12 mouse cellular contexts compared by ENCODE assay signal in genomic region chr14:99010224-99010919, GRCm38 (mm10). TPM values are rescaled to one million over a fixed set of nuclear protein-coding genes. Genes with fewer than 3 reads are reported as not detected.
DNase-seq lines count a peak whose midpoint lies in the region; ATAC-seq and TF ChIP-seq lines count a peak whose summit lies in the region.
"Had no signal": no experiment of that assay in that cellular context is flagged by ENCODE, and none has a peak within 500 bp of the region (broad histone marks: within the 10 kb centered on the region; RNA-seq: fewer than 3 reads in every experiment).

No protein-coding gene starts in this region.

- no peak overlapping the region for H3K9ac ChIP-seq in hindbrain, postnatal 0 days (replicated peaks; ENCODE audit: low read length)
- H3K9ac ChIP-seq in hindbrain, embryonic 16.5 days (ENCODE audit: low read depth, low read length): no peak overlapping the region
- 0 out of 2 replicates have a peak overlapping the region, but pooled peaks have one; percentile 36 for H3K9ac ChIP-seq in heart, embryonic 15.5 days
- H3K9ac ChIP-seq in kidney, postnatal 0 days (ENCODE audit: low read depth, low read length): no peak overlapping the region
- H3K9ac ChIP-seq in stomach, postnatal 0 days (ENCODE audit: low read length): no peak overlapping the region
- H3K9ac ChIP-seq: forebrain, embryonic 15.5 days; hindbrain, embryonic 15.5 days; limb, embryonic 12.5 days; neural tube, embryonic 15.5 days had no signal

- 49% methylated on average over 8 of the region's 8 CpGs for WGBS in hindbrain, postnatal 0 days
- 59% methylated on average over 8 of the region's 8 CpGs for WGBS in hindbrain, embryonic 16.5 days
- 15% methylated on average over 8 of the region's 8 CpGs for WGBS in heart, embryonic 15.5 days
- 48% methylated on average over 8 of the region's 8 CpGs for WGBS in kidney, postnatal 0 days
- 47% methylated on average over 8 of the region's 8 CpGs for WGBS in stomach, postnatal 0 days

- no peak overlapping the region for H3K4me3 ChIP-seq in hindbrain, postnatal 0 days (ENCODE audit: low read length)
- H3K4me3 ChIP-seq in hindbrain, embryonic 16.5 days (ENCODE audit: low read length): no peak overlapping the region
- no peak overlapping the region for H3K4me3 ChIP-seq in heart, embryonic 15.5 days
- H3K4me3 ChIP-seq in kidney, postnatal 0 days (replicated peaks; ENCODE audit: low read depth, low read length): no peak overlapping the region
- H3K4me3 ChIP-seq in stomach, postnatal 0 days (ENCODE audit: low read depth, low read length): no peak overlapping the region
- H3K4me3 ChIP-seq: forebrain, embryonic 15.5 days; hindbrain, embryonic 15.5 days; limb, embryonic 12.5 days; neural tube, embryonic 15.5 days had no signal

- no peak for DNase-seq in hindbrain, postnatal 0 days (ENCODE audit: low spot score)
- peak; percentile 34 for DNase-seq in kidney, postnatal 0 days (ENCODE audit: low spot score)
- no peak for DNase-seq in thymus, postnatal 25 days
- no peak for DNase-seq in stomach, postnatal 0 days (ENCODE audit: low spot score)

- no peaks in the 10 kb centered on the region for H3K4me1 ChIP-seq in hindbrain, postnatal 0 days (ENCODE audit: insufficient read depth, low read length)
- no peaks in the 10 kb centered on the region for H3K4me1 ChIP-seq in hindbrain, embryonic 16.5 days (ENCODE audit: control insufficient read depth, insufficient read depth, low read depth, low read length)
- H3K4me1 ChIP-seq in heart, embryonic 15.5 days (replicated peaks): peaks cover 9% of the 10 kb centered on the region
- H3K4me1 ChIP-seq in kidney, postnatal 0 days (replicated peaks; ENCODE audit: insufficient read depth, low read length): no peaks in the 10 kb centered on the region
- H3K4me1 ChIP-seq in stomach, postnatal 0 days (replicated peaks; ENCODE audit: control insufficient read depth, insufficient read depth): no peaks in the 10 kb centered on the region
- H3K4me1 ChIP-seq: forebrain, embryonic 15.5 days; hindbrain, embryonic 15.5 days; limb, embryonic 12.5 days; neural tube, embryonic 15.5 days had no signal

- TF ChIP-seq CTCF in hindbrain, postnatal 0 days (IDR thresholded peaks at IDR 0.05; ENCODE audit: low read depth): no peak
- TF ChIP-seq CTCF in kidney, postnatal 0 days (IDR thresholded peaks at IDR 0.05; ENCODE audit: low read depth): no peak
- TF ChIP-seq CTCF in stomach, postnatal 0 days (IDR thresholded peaks at IDR 0.05; ENCODE audit: low read depth): no peak

- no peaks in the 10 kb centered on the region for H3K36me3 ChIP-seq in hindbrain, postnatal 0 days (ENCODE audit: insufficient read depth, low read length)
- H3K36me3 ChIP-seq in hindbrain, embryonic 16.5 days (ENCODE audit: control insufficient read depth, insufficient read depth, low read length): no peaks in the 10 kb centered on the region
- no peaks in the 10 kb centered on the region for H3K36me3 ChIP-seq in heart, embryonic 15.5 days
- no peaks in the 10 kb centered on the region for H3K36me3 ChIP-seq in kidney, postnatal 0 days (ENCODE audit: insufficient read depth, low read length)
- H3K36me3 ChIP-seq in stomach, postnatal 0 days (ENCODE audit: control insufficient read depth, insufficient read depth, low read length): no peaks in the 10 kb centered on the region
- H3K36me3 ChIP-seq: forebrain, embryonic 15.5 days; hindbrain, embryonic 15.5 days; limb, embryonic 12.5 days; neural tube, embryonic 15.5 days had no signal

- H3K9me3 ChIP-seq in hindbrain, postnatal 0 days (ENCODE audit: low read length): no peaks in the 10 kb centered on the region
- H3K9me3 ChIP-seq in hindbrain, embryonic 16.5 days (ENCODE audit: control insufficient read depth, low read length): no peaks in the 10 kb centered on the region
- H3K9me3 ChIP-seq in heart, embryonic 15.5 days (replicated peaks): no peaks in the 10 kb centered on the region
- no peaks in the 10 kb centered on the region for H3K9me3 ChIP-seq in kidney, postnatal 0 days (replicated peaks; ENCODE audit: low read length)
- no peaks in the 10 kb centered on the region for H3K9me3 ChIP-seq in stomach, postnatal 0 days (ENCODE audit: control insufficient read depth, low read length)
- H3K9me3 ChIP-seq: forebrain, embryonic 15.5 days; hindbrain, embryonic 15.5 days; limb, embryonic 12.5 days; neural tube, embryonic 15.5 days had no signal

- H3K4me2 ChIP-seq in hindbrain, postnatal 0 days (ENCODE audit: low read depth, low read length): no peak overlapping the region
- H3K4me2 ChIP-seq in hindbrain, embryonic 16.5 days (ENCODE audit: low read length): no peak overlapping the region
- peak overlapping the region; percentile 34 for H3K4me2 ChIP-seq in heart, embryonic 15.5 days
- H3K4me2 ChIP-seq in kidney, postnatal 0 days (ENCODE audit: low read length): 0 out of 2 replicates have a peak overlapping the region, but pooled peaks have one; percentile 1
- no peak overlapping the region for H3K4me2 ChIP-seq in stomach, postnatal 0 days (replicated peaks; ENCODE audit: low read depth)
- H3K4me2 ChIP-seq: forebrain, embryonic 15.5 days; hindbrain, embryonic 15.5 days; limb, embryonic 12.5 days; neural tube, embryonic 15.5 days had no signal

- peak overlapping the region; percentile 52 for H3K27ac ChIP-seq in hindbrain, postnatal 0 days
- H3K27ac ChIP-seq in hindbrain, embryonic 16.5 days (ENCODE audit: low read depth, low read length): no peak overlapping the region
- H3K27ac ChIP-seq in heart, embryonic 15.5 days: peak overlapping the region; percentile 97
- peak overlapping the region; percentile 37; the same call in 1 of the 2 replicates for H3K27ac ChIP-seq in kidney, postnatal 0 days
- H3K27ac ChIP-seq in stomach, postnatal 0 days (replicated peaks): no peak overlapping the region
- H3K27ac ChIP-seq: forebrain, embryonic 15.5 days; hindbrain, embryonic 15.5 days; limb, embryonic 12.5 days; neural tube, embryonic 15.5 days had no signal

- no peak for TF ChIP-seq EP300 in stomach, postnatal 0 days (optimal IDR thresholded peaks at IDR 0.05)

- no peaks in the 10 kb centered on the region for H3K27me3 ChIP-seq in hindbrain, postnatal 0 days (ENCODE audit: insufficient read depth, low read length)
- H3K27me3 ChIP-seq in hindbrain, embryonic 16.5 days (replicated peaks; ENCODE audit: control insufficient read depth, insufficient read depth, low read length): no peaks in the 10 kb centered on the region
- H3K27me3 ChIP-seq in heart, embryonic 15.5 days: no peaks in the 10 kb centered on the region
- H3K27me3 ChIP-seq in kidney, postnatal 0 days (ENCODE audit: insufficient read depth, low read length): no peaks in the 10 kb centered on the region
- no peaks in the 10 kb centered on the region for H3K27me3 ChIP-seq in stomach, postnatal 0 days (ENCODE audit: control insufficient read depth, insufficient read depth, low read length)
- H3K27me3 ChIP-seq: forebrain, embryonic 15.5 days; hindbrain, embryonic 15.5 days; limb, embryonic 12.5 days; neural tube, embryonic 15.5 days had no signal

- no peak for ATAC-seq in hindbrain, postnatal 0 days
- ATAC-seq in hindbrain, embryonic 16.5 days: no peak
- peak; percentile 72 for ATAC-seq in granulocyte monocyte progenitor cell, adult 5-6 weeks (replicated peaks; ENCODE audit: poor library complexity, severe bottlenecking)
- ATAC-seq in heart, embryonic 15.5 days (replicated peaks; ENCODE audit: insufficient number of reproducible peaks, insufficient read depth, low FRiP score, low read depth): peak; percentile 80
- no peak; the same call in 1 of the 2 replicates for ATAC-seq in kidney, postnatal 0 days (replicated peaks; ENCODE audit: low FRiP score, low read depth)
- no peak for ATAC-seq in stomach, postnatal 0 days (ENCODE audit: low FRiP score, low TSS enrichment)
- ATAC-seq: forebrain, embryonic 15.5 days had no signal

RNA-seq across cellular contexts. Expression of gene Rpl36a-ps1, which starts 16.3 kb away (rescaled TPM):
- not detected in 2 replicates for total RNA-seq in hindbrain, postnatal 0 days (2014; rRNA removed)
- polyA plus RNA-seq in hindbrain, postnatal 0 days (2015; fragmentation: Nextera tagmentation; extraction: Ambion mirVana): not detected in 2 replicates
- polyA plus RNA-seq in hindbrain, embryonic 16.5 days (2015; fragmentation: Nextera tagmentation; extraction: Ambion mirVana): 0.81 and 1.1 TPM in 2 replicates
- total RNA-seq in granulocyte monocyte progenitor cell, adult 5-6 weeks (2014; fragmentation: Nextera tagmentation): 34.7 and 59.2 TPM in 2 replicates
- total RNA-seq in granulocyte monocyte progenitor cell, adult 5-6 weeks (2017): 14.6 and 20.7 TPM in 2 replicates
- 0.79 and 1.2 TPM in 2 replicates for polyA plus RNA-seq in heart, embryonic 15.5 days (2015; fragmentation: Nextera tagmentation; extraction: Ambion mirVana)
- 4.4 and 4.8 TPM in 2 replicates for polyA plus RNA-seq in kidney, postnatal 0 days (2015; fragmentation: Nextera tagmentation; extraction: Ambion mirVana)
- polyA plus RNA-seq in stomach, postnatal 0 days (2015; fragmentation: Nextera tagmentation; extraction: Ambion mirVana): 3.2 and 3.6 TPM in 2 replicates
- polyA plus RNA-seq: hindbrain, embryonic 15.5 days; neural tube, embryonic 15.5 days; small intestine, adult 2 months had no signal

RNA-seq across cellular contexts. Expression of gene Mzt1, which starts 35.6 kb away (rescaled TPM):
- 73.7 and 74.1 TPM in 2 replicates for total RNA-seq in hindbrain, postnatal 0 days (2014; rRNA removed)
- polyA plus RNA-seq in hindbrain, postnatal 0 days (2015; fragmentation: Nextera tagmentation; extraction: Ambion mirVana): 117 and 124 TPM in 2 replicates
- 88.4 and 92.7 TPM in 2 replicates for polyA plus RNA-seq in hindbrain, embryonic 16.5 days (2015; fragmentation: Nextera tagmentation; extraction: Ambion mirVana)
- total RNA-seq in granulocyte monocyte progenitor cell, adult 5-6 weeks (2014; fragmentation: Nextera tagmentation): 57.8 and 68.1 TPM in 2 replicates
- 26.4 and 38.4 TPM in 2 replicates for total RNA-seq in granulocyte monocyte progenitor cell, adult 5-6 weeks (2017)
- 74.9 and 92.1 TPM in 2 replicates for polyA plus RNA-seq in heart, embryonic 15.5 days (2015; fragmentation: Nextera tagmentation; extraction: Ambion mirVana)
- 89.9 and 94.8 TPM in 2 replicates for polyA plus RNA-seq in kidney, postnatal 0 days (2015; fragmentation: Nextera tagmentation; extraction: Ambion mirVana)
- 52.8 and 55.8 TPM in 2 replicates for polyA plus RNA-seq in stomach, postnatal 0 days (2015; fragmentation: Nextera tagmentation; extraction: Ambion mirVana)

RNA-seq across cellular contexts. Expression of gene Bora, which starts 35.6 kb away (rescaled TPM):
- 7.6 and 8.2 TPM in 2 replicates for total RNA-seq in hindbrain, postnatal 0 days (2014; rRNA removed)
- 13.3 and 15.8 TPM in 2 replicates for polyA plus RNA-seq in hindbrain, postnatal 0 days (2015; fragmentation: Nextera tagmentation; extraction: Ambion mirVana)
- polyA plus RNA-seq in hindbrain, embryonic 16.5 days (2015; fragmentation: Nextera tagmentation; extraction: Ambion mirVana): 14.4 and 15.3 TPM in 2 replicates
- total RNA-seq in granulocyte monocyte progenitor cell, adult 5-6 weeks (2014; fragmentation: Nextera tagmentation): 36.4 and 36.6 TPM in 2 replicates
- total RNA-seq in granulocyte monocyte progenitor cell, adult 5-6 weeks (2017): 58.9 and 63.3 TPM in 2 replicates
- polyA plus RNA-seq in heart, embryonic 15.5 days (2015; fragmentation: Nextera tagmentation; extraction: Ambion mirVana): 37.2 and 41.2 TPM in 2 replicates
- polyA plus RNA-seq in kidney, postnatal 0 days (2015; fragmentation: Nextera tagmentation; extraction: Ambion mirVana): 26.4 and 28.8 TPM in 2 replicates
- 12.4 and 13.8 TPM in 2 replicates for polyA plus RNA-seq in stomach, postnatal 0 days (2015; fragmentation: Nextera tagmentation; extraction: Ambion mirVana)

Comparison
In these comparisons a context has a peak if more than half of its experiments do, and no peak if none do; other contexts are left out.
1. H3K27ac ChIP-seq: peak in hindbrain, postnatal 0 days (single experiment), heart, embryonic 15.5 days (single experiment) and kidney, postnatal 0 days (single experiment); none in hindbrain, embryonic 16.5 days (single experiment) and stomach, postnatal 0 days (single experiment).
2. ATAC-seq: peak in granulocyte monocyte progenitor cell, adult 5-6 weeks (single experiment) and heart, embryonic 15.5 days (single experiment); none in hindbrain, postnatal 0 days (single experiment), hindbrain, embryonic 16.5 days (single experiment), kidney, postnatal 0 days (single experiment) and stomach, postnatal 0 days (single experiment).
3. H3K4me2 ChIP-seq: peak in heart, embryonic 15.5 days (single experiment) and kidney, postnatal 0 days (single experiment); none in hindbrain, postnatal 0 days (single experiment), hindbrain, embryonic 16.5 days (single experiment) and stomach, postnatal 0 days (single experiment).